Mouse (Mus musculus): ENCODE results near the gene Fam213b. TPM values are rescaled to one million over a fixed set of nuclear protein-coding genes. Genes with fewer than 3 reads are reported as not detected.

Gene Fam213b
- polyA plus RNA-seq, 1 experiment from 2014 or later = 16.8 TPM

- Histone ChIP-seq H3K4me2 (replicated peaks; ENCODE audit: low read depth, low read length) (no peak overlapping the region), H3K4me3 (ENCODE audit: low read depth, low read length) (no peak overlapping the region), H3K9ac (replicated peaks; ENCODE audit: low read depth) (no peak overlapping the region), H3K9me3 (ENCODE audit: low read length) (no peaks in the 10 kb centered on the region), H3K36me3 (ENCODE audit: insufficient read depth, low read length) (no peaks in the 10 kb centered on the region), H3K27me3 (replicated peaks; ENCODE audit: insufficient read depth, low read length) (no peaks in the 10 kb centered on the region), H3K4me1 (ENCODE audit: insufficient read depth, low read depth, low read length) (no peaks in the 10 kb centered on the region), H3K27ac (ENCODE audit: low read length) (no peak overlapping the region)
- TF ChIP-seq CTCF (IDR thresholded peaks at IDR 0.05) (no peak), EP300 (IDR thresholded peaks at IDR 0.05) (no peak)
- 72% methylated on average over 15 of the region's 15 CpGs for whole genome bisulfite sequencing
- DNase-seq (ENCODE audit: low spot score) (no peak), ATAC-seq (no peak)
Observed at GRCm38 (mm10) chr4:154887593-154888250, 11.2 kb downstream of the Fam213b start.

DNA sequence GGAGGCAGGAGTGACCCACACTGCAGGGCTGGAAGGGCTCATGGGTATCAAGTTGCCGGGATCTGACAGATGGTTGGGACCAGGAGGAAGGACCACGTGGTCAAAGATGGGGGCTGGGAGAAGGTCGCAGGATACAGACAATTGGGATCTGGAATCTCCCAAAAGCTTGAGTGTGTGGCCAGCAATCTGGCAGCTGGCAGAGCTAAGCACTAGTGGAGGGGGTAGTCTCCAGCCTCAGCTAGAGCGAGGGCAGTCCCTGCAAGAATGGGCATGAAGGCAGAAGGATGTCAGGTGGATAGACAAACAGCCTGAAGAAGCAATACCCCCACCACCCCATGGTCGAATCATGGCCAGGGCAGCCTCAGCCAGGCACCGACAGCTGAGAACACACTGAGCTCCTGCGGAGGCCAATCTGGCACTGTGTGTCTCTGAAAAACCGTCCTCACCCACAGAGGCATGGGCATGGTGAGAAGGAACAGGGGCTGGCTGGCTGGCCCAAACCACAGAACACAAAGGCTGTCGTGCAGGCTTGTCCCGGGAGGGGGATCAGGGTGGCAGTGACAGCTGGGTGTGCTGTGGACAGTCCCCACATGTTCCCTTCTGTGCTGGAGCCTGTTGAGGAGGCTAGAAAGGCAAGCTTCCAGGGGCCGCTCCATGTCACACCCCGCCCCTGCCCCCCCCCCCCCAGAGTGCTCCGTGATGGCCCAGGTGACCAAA, 11.9 kb downstream of the Fam213b start:
- no peaks in the 10 kb centered on the region for H3K9me3 ChIP-seq (ENCODE audit: low read length)
- H3K27me3 ChIP-seq (replicated peaks; ENCODE audit: insufficient read depth, low read length) = no peaks in the 10 kb centered on the region
- DNase-seq (ENCODE audit: low spot score) (no peak), ATAC-seq (no peak)
- H3K4me2 ChIP-seq (replicated peaks; ENCODE audit: low read depth, low read length) = no peak overlapping the region
- no peak overlapping the region for H3K9ac ChIP-seq (replicated peaks; ENCODE audit: low read depth)
- no peaks in the 10 kb centered on the region for H3K36me3 ChIP-seq (ENCODE audit: insufficient read depth, low read length)
- H3K4me3 ChIP-seq (ENCODE audit: low read depth, low read length) = no peak overlapping the region
- no peak overlapping the region for H3K27ac ChIP-seq (ENCODE audit: low read length)
- WGBS = 57% methylated on average over 12 of the region's 13 CpGs
- TF ChIP-seq CTCF (IDR thresholded peaks at IDR 0.05) (no peak), EP300 (IDR thresholded peaks at IDR 0.05) (no peak)
- H3K4me1 ChIP-seq (ENCODE audit: insufficient read depth, low read depth, low read length) = no peaks in the 10 kb centered on the region

DNA sequence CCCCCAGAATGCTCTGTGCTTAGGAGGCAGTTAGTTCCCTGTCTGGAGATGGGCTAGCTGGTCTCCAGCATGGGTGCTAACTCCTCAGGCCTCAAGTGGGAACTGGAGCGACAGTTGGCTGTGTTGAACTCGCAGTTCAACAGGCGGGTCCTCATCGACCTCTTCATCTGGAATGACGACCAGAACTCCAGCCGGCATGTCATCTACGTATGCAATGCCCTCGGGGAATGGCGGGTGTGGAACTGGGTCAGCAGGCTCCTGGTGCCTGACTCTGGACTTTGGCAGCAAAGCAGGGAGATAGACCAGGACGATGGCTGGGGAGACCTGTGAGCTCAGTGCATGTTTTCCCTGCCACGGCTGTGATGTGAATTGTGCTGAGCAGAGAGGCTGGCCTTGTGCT, 13.5 kb downstream of the Fam213b start:
- Histone ChIP-seq H3K36me3 (ENCODE audit: insufficient read depth, low read length) (no peaks in the 10 kb centered on the region), H3K9ac (replicated peaks; ENCODE audit: low read depth) (no peak overlapping the region), H3K4me3 (ENCODE audit: low read depth, low read length) (no peak overlapping the region), H3K4me2 (replicated peaks; ENCODE audit: low read depth, low read length) (no peak overlapping the region), H3K9me3 (ENCODE audit: low read length) (no peaks in the 10 kb centered on the region), H3K4me1 (ENCODE audit: insufficient read depth, low read depth, low read length) (no peaks in the 10 kb centered on the region), H3K27ac (ENCODE audit: low read length) (no peak overlapping the region), H3K27me3 (replicated peaks; ENCODE audit: insufficient read depth, low read length) (no peaks in the 10 kb centered on the region)
- WGBS = 75% methylated on average over 11 of the region's 11 CpGs
- ATAC-seq (no peak), DNase-seq (ENCODE audit: low spot score) (no peak)
- TF ChIP-seq EP300 (IDR thresholded peaks at IDR 0.05) (no peak), CTCF (IDR thresholded peaks at IDR 0.05) (no peak)

GRCm38 (mm10) chr4:154882014-154882659, 16.8 kb downstream of the Fam213b start:
- H3K27ac ChIP-seq (ENCODE audit: low read length) = no peak overlapping the region
- no peaks in the 10 kb centered on the region for H3K9me3 ChIP-seq (ENCODE audit: low read length)
- DNase-seq (ENCODE audit: low spot score) (no peak), ATAC-seq (no peak)
- no peaks in the 10 kb centered on the region for H3K27me3 ChIP-seq (replicated peaks; ENCODE audit: insufficient read depth, low read length)
- no peak overlapping the region for H3K4me3 ChIP-seq (ENCODE audit: low read depth, low read length)
- 28% methylated on average over 14 of the region's 14 CpGs for WGBS
- H3K36me3 ChIP-seq (ENCODE audit: insufficient read depth, low read length) = no peaks in the 10 kb centered on the region
- TF ChIP-seq CTCF (IDR thresholded peaks at IDR 0.05) (no peak), EP300 (IDR thresholded peaks at IDR 0.05) (no peak)
- H3K9ac ChIP-seq (replicated peaks; ENCODE audit: low read depth) = no peak overlapping the region
- H3K4me1 ChIP-seq (ENCODE audit: insufficient read depth, low read depth, low read length) = no peaks in the 10 kb centered on the region
- H3K4me2 ChIP-seq (replicated peaks; ENCODE audit: low read depth, low read length) = no peak overlapping the region

DNA sequence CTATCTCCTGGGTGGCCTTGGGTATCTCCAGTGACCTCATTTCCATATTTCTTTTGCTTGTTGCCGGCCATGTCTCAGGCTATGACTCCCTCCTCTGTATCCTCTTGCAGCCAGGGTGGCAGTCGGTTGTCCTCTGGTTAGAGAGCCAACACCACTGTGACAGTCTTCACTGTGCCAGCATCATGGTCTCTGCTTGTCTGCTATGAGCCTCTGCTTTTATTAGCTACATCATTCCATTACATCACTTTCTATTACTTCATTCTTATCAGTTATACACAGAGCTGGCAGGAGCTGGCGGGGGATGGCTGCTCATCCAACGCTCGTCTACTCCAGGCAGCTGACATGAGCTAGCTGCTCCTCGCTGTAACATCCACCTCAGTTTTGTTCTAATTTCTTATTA, 18.2 kb downstream of the Fam213b start:
- H3K27me3 ChIP-seq (replicated peaks; ENCODE audit: insufficient read depth, low read length) = no peaks in the 10 kb centered on the region
- peak; percentile 40 for DNase-seq (ENCODE audit: low spot score)
- H3K4me1 ChIP-seq (ENCODE audit: insufficient read depth, low read depth, low read length) = no peaks in the 10 kb centered on the region
- no peak overlapping the region for H3K27ac ChIP-seq (ENCODE audit: low read length)
- H3K9ac ChIP-seq (replicated peaks; ENCODE audit: low read depth) = no peak overlapping the region
- 42% methylated on average over 6 of the region's 6 CpGs for WGBS
- H3K9me3 ChIP-seq (ENCODE audit: low read length) = no peaks in the 10 kb centered on the region
- no peak overlapping the region for H3K4me2 ChIP-seq (replicated peaks; ENCODE audit: low read depth, low read length)
- peak; percentile 15; the same call in 1 of the 2 replicates for ATAC-seq
- no peak overlapping the region for H3K4me3 ChIP-seq (ENCODE audit: low read depth, low read length)
- no peaks in the 10 kb centered on the region for H3K36me3 ChIP-seq (ENCODE audit: insufficient read depth, low read length)
- TF ChIP-seq EP300 (IDR thresholded peaks at IDR 0.05) (no peak), CTCF (IDR thresholded peaks at IDR 0.05) (no peak)

DNA sequence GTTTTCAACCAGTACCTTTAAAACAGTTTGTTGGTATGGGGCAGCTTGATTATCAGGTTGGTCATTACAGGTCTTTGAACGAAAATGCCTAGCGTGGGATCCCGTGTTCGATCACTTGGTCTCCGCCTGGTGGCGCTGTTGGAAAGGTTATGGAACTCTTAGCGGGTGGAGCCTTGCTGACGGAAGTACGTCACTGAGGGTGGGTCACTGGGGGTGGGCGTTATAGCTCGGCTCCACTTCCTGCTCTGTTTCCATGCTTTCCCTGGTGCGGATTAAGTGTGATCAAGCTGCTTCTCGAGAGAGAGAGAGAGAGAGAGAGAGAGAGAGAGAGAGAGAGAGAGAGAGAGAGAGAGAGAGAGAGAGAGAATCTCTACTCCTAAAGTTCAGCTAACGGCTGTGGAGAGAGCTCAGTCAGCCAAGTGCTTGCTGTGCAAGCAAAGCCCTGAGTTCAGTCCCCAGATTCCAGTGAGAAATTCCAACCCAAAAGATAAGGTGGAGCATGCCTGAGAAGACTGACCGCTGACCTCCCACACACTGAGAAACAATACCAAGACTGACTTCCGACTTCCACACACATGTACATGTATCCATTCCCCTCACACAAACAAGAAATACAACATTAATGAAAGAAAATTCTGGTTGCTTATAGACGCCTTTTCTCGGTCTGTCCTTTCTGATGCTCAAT, 20.9 kb downstream of the Fam213b start:
- DNase-seq (ENCODE audit: low spot score) = peak; percentile 97
- Histone ChIP-seq H3K36me3 (ENCODE audit: insufficient read depth, low read length) (no peaks in the 10 kb centered on the region), H3K9ac (replicated peaks; ENCODE audit: low read depth) (no peak overlapping the region), H3K4me3 (ENCODE audit: low read depth, low read length) (peak overlapping the region; percentile 25), H3K4me2 (replicated peaks; ENCODE audit: low read depth, low read length) (peak overlapping the region; percentile 53), H3K27me3 (replicated peaks; ENCODE audit: insufficient read depth, low read length) (no peaks in the 10 kb centered on the region), H3K4me1 (ENCODE audit: insufficient read depth, low read depth, low read length) (no peaks in the 10 kb centered on the region), H3K9me3 (ENCODE audit: low read length) (no peaks in the 10 kb centered on the region), H3K27ac (ENCODE audit: low read length) (peak overlapping the region; percentile 82)
- peak; percentile 98 for ATAC-seq
- 6% methylated on average over 18 of the region's 18 CpGs for WGBS
- TF ChIP-seq CTCF (IDR thresholded peaks at IDR 0.05) (peak; percentile 93), EP300 (IDR thresholded peaks at IDR 0.05) (peak; percentile 63)
